Mouse (Mus musculus): ENCODE results near the gene Caap1.

The Caap1 gene

GRCm38 (mm10) chr4:94476749-94477399, 79.7 kb downstream of the Caap1 start:
- DNase-seq (ENCODE audit: low read depth), result no peak

- no peak for DNase-seq (ENCODE audit: low read depth)
Observed at GRCm38 (mm10) chr4:94473286-94473685, 83.3 kb downstream of the Caap1 start.

GRCm38 (mm10) chr4:94459424-94459823, 97.2 kb downstream of the Caap1 start:
- no peak for DNase-seq (ENCODE audit: low read depth)

GRCm38 (mm10) chr4:94454857-94455256, 101.7 kb downstream of the Caap1 start:
- no peak for DNase-seq (ENCODE audit: low read depth)

Measured in 416B (cell line).